24 mouse cellular contexts compared by ENCODE assay signal in genomic region chr3:30083842-30084241, GRCm38 (mm10).
A peak's percentile ranks its signal among the peaks of the same experiment; 100 is the strongest.
DNase-seq lines count a peak whose midpoint lies in the region; ATAC-seq lines count a peak whose summit lies in the region.
"Had no signal": no experiment of that assay in that cellular context is flagged by ENCODE, and none has a peak within 500 bp of the region (broad histone marks: within the 10 kb centered on the region; RNA-seq: fewer than 3 reads in every experiment).

No protein-coding gene starts in this region.

- H3K9ac ChIP-seq in forebrain, embryonic 12.5 days, result no peak overlapping the region
- no peak overlapping the region for H3K9ac ChIP-seq in kidney, embryonic 16.5 days (replicated peaks; ENCODE audit: low read length)
- no peak overlapping the region for H3K9ac ChIP-seq in limb, embryonic 12.5 days (replicated peaks)
- H3K9ac ChIP-seq: embryonic facial prominence, embryonic 13.5 days; heart, embryonic 13.5 days; hindbrain, embryonic 14.5 days had no signal

- WGBS in forebrain, embryonic 10.5 days, result 79% methylated on average over 1 of the region's 1 CpGs
- WGBS in forebrain, embryonic 12.5 days, result 76% methylated on average over 1 of the region's 1 CpGs
- WGBS in kidney, embryonic 16.5 days, result 72% methylated on average over 1 of the region's 1 CpGs
- 79% methylated on average over 1 of the region's 1 CpGs for WGBS in limb, embryonic 12.5 days

- peaks cover 19% of the 10 kb centered on the region for H3K4me1 ChIP-seq in forebrain, embryonic 10.5 days
- peaks cover 7% of the 10 kb centered on the region for H3K4me1 ChIP-seq in forebrain, embryonic 12.5 days
- H3K4me1 ChIP-seq in kidney, embryonic 16.5 days (ENCODE audit: insufficient read depth, low read length), result peaks cover 13% of the 10 kb centered on the region
- H3K4me1 ChIP-seq in limb, embryonic 12.5 days (replicated peaks), result peaks cover 50% of the 10 kb centered on the region
- H3K4me1 ChIP-seq: embryonic facial prominence, embryonic 13.5 days had no signal

- H3K36me3 ChIP-seq in forebrain, embryonic 10.5 days (replicated peaks), result no peaks in the 10 kb centered on the region
- no peaks in the 10 kb centered on the region for H3K36me3 ChIP-seq in forebrain, embryonic 12.5 days (replicated peaks)
- H3K36me3 ChIP-seq in kidney, embryonic 16.5 days (ENCODE audit: insufficient read depth, low read length), result no peaks in the 10 kb centered on the region
- no peaks in the 10 kb centered on the region for H3K36me3 ChIP-seq in limb, embryonic 12.5 days
- H3K36me3 ChIP-seq: embryonic facial prominence, embryonic 13.5 days; heart, embryonic 13.5 days had no signal

- no peak overlapping the region for H3K4me3 ChIP-seq in forebrain, embryonic 10.5 days
- H3K4me3 ChIP-seq in forebrain, embryonic 12.5 days (replicated peaks), result no peak overlapping the region
- no peak overlapping the region for H3K4me3 ChIP-seq in kidney, embryonic 16.5 days (ENCODE audit: low read length)
- H3K4me3 ChIP-seq in limb, embryonic 12.5 days (replicated peaks), result no peak overlapping the region
- H3K4me3 ChIP-seq: embryonic facial prominence, embryonic 13.5 days; erythroblast, embryonic 14.5 days; heart, embryonic 13.5 days had no signal

- no peaks in the 10 kb centered on the region for H3K9me3 ChIP-seq in forebrain, embryonic 10.5 days
- H3K9me3 ChIP-seq in forebrain, embryonic 12.5 days, result no peaks in the 10 kb centered on the region
- H3K9me3 ChIP-seq in kidney, embryonic 16.5 days (ENCODE audit: low read length), result no peaks in the 10 kb centered on the region
- no peaks in the 10 kb centered on the region for H3K9me3 ChIP-seq in limb, embryonic 12.5 days
- H3K9me3 ChIP-seq: embryonic facial prominence, embryonic 13.5 days; heart, embryonic 13.5 days had no signal

- no peak overlapping the region for H3K4me2 ChIP-seq in forebrain, embryonic 12.5 days
- no peak overlapping the region for H3K4me2 ChIP-seq in kidney, embryonic 16.5 days (replicated peaks; ENCODE audit: low read depth, low read length)
- H3K4me2 ChIP-seq in limb, embryonic 12.5 days, result no peak overlapping the region
- H3K4me2 ChIP-seq: embryonic facial prominence, embryonic 13.5 days; heart, embryonic 13.5 days; hindbrain, embryonic 14.5 days had no signal

- no peak for ATAC-seq in forebrain, embryonic 12.5 days (ENCODE audit: low FRiP score)
- ATAC-seq in kidney, embryonic 16.5 days (ENCODE audit: low FRiP score, low TSS enrichment), result 0 out of 2 replicates have a peak, but pooled peaks have one; percentile 42
- ATAC-seq in limb, embryonic 12.5 days (ENCODE audit: insufficient number of reproducible peaks, insufficient read depth, low FRiP score, low TSS enrichment, low read depth), result 0 out of 2 replicates have a peak, but pooled peaks have one; percentile 37
- ATAC-seq: activated CD4-positive, CD25-positive, alpha-beta regulatory T cell, adult 4 months; forebrain, embryonic 16.5 days; hindbrain, postnatal 0 days; inflammation-experienced regulatory T-cells, adult 6 months had no signal

- H3K27me3 ChIP-seq in forebrain, embryonic 10.5 days (ENCODE audit: poor library complexity, severe bottlenecking), result no peaks in the 10 kb centered on the region
- no peaks in the 10 kb centered on the region for H3K27me3 ChIP-seq in forebrain, embryonic 12.5 days
- no peaks in the 10 kb centered on the region for H3K27me3 ChIP-seq in kidney, embryonic 16.5 days (ENCODE audit: insufficient read depth, low read length)
- no peaks in the 10 kb centered on the region for H3K27me3 ChIP-seq in limb, embryonic 12.5 days
- H3K27me3 ChIP-seq: heart, embryonic 13.5 days had no signal

- no peak for DNase-seq in forebrain, embryonic 10.5 days (ENCODE audit: extremely low spot score, low spot score)
- DNase-seq in kidney, postnatal 25 days, result no peak
- no peak for DNase-seq in cerebellum, adult 9-10 months
- no peak for DNase-seq in adrenal gland, adult (ENCODE audit: inconsistent age in 2 of 2, low spot score in 1 of 2)
- DNase-seq: adrenal gland, postnatal 10 days; adrenal gland, postnatal 36 days; cerebellum, adult 18-20 months; cerebellum, adult 9-11 months; cerebellum, postnatal 25 days; gastrocnemius, postnatal 14 days; heart, adult 18-20 months; heart, postnatal 14 days; heart, postnatal 4 days had no signal

- peak overlapping the region; percentile 67 for H3K27ac ChIP-seq in forebrain, embryonic 10.5 days
- no peak overlapping the region for H3K27ac ChIP-seq in forebrain, embryonic 12.5 days
- no peak overlapping the region for H3K27ac ChIP-seq in kidney, embryonic 16.5 days (ENCODE audit: low read length)
- peak overlapping the region; percentile 79 for H3K27ac ChIP-seq in limb, embryonic 12.5 days
- H3K27ac ChIP-seq: embryonic facial prominence, embryonic 13.5 days; heart, embryonic 13.5 days; hindbrain, embryonic 14.5 days; hindbrain, postnatal 0 days had no signal

Comparison
In these comparisons a context has a peak if more than half of its experiments do, and no peak if none do; other contexts are left out.
1. H3K27ac ChIP-seq: peak in forebrain, embryonic 10.5 days (single experiment) and limb, embryonic 12.5 days (single experiment); none in forebrain, embryonic 12.5 days (single experiment) and kidney, embryonic 16.5 days (single experiment).